Mouse (Mus musculus) hindbrain, embryonic 16.5 days (tissue): ENCODE measurements around the gene Zscan25. TPM values are rescaled to one million over a fixed set of nuclear protein-coding genes. Genes with fewer than 3 reads are reported as not detected.

Experiments
- polyA plus RNA-seq: library from polyadenylated mRNA; unstranded; fragments of >200 nt; fragmentation: Nextera tagmentation; extraction: Ambion mirVana; gene quantifications from 2 replicates; pipeline ENCODE4 v1.2.1, GENCODE M21; 2015

The Zscan25 gene
- polyA plus RNA-seq, 1 experiment from 2014 or later = 0.40 TPM

Other genes starting within 250 kb of the Zscan25 start
- gene Gm4871, start 247.7 kb upstream of the Zscan25 start, polyA plus RNA-seq = not detected in 2 replicates
- not detected in 2 replicates for gene 1700018F24Rik, start 237.5 kb upstream of the Zscan25 start, polyA plus RNA-seq
- 234 and 235 TPM in 2 replicates for gene Arpc1a, start 196.7 kb upstream of the Zscan25 start, polyA plus RNA-seq
- gene Kpna7, start 196.5 kb upstream of the Zscan25 start, polyA plus RNA-seq = not detected in 2 replicates
- gene Arpc1b, start 166.3 kb upstream of the Zscan25 start, polyA plus RNA-seq = 72.7 and 84.8 TPM in 2 replicates
- gene Pdap1, start 140.3 kb upstream of the Zscan25 start, polyA plus RNA-seq = 90.9 and 98.7 TPM in 2 replicates
- gene Bud31, start 140.1 kb upstream of the Zscan25 start, polyA plus RNA-seq = 164 and 169 TPM in 2 replicates
- gene Ptcd1, start 113.4 kb upstream of the Zscan25 start, polyA plus RNA-seq = 19.6 and 22.4 TPM in 2 replicates
- 45.4 and 47.4 TPM in 2 replicates for gene Cpsf4, start 113.3 kb upstream of the Zscan25 start, polyA plus RNA-seq
- gene Atp5j2, start 88.4 kb upstream of the Zscan25 start, polyA plus RNA-seq = 673 and 743 TPM in 2 replicates
- gene Zkscan14, start 78.6 kb upstream of the Zscan25 start, polyA plus RNA-seq = 13.1 and 14.1 TPM in 2 replicates
- 13.7 and 14.5 TPM in 2 replicates for gene Zkscan5, start 75.9 kb upstream of the Zscan25 start, polyA plus RNA-seq
- gene Zfp655, start 48.8 kb upstream of the Zscan25 start, polyA plus RNA-seq = 27.2 and 30.0 TPM in 2 replicates
- not detected in 2 replicates for gene Cyp3a57, start 64.8 kb downstream of the Zscan25 start, polyA plus RNA-seq
- gene Cyp3a16, start 189.2 kb downstream of the Zscan25 start, polyA plus RNA-seq = not detected in 2 replicates